Mouse (Mus musculus): ENCODE results near the gene Zfp316. TPM values are rescaled to one million over a fixed set of nuclear protein-coding genes. Genes with fewer than 3 reads are reported as not detected.

Zfp316 gene
- polyA plus RNA-seq, 1 experiment from 2014 or later, result 8.7 TPM

- no peak for ATAC-seq
Observed at GRCm38 (mm10) chr5:143226790-143227189, 43.0 kb downstream of the Zfp316 start, which contains the start of gene Spdye4a. Gene Spdye4a (minus strand): TSS chr5:143226890.

GRCm38 (mm10) chr5:143222287-143222686 lies 47.5 kb downstream of the Zfp316 start:
- H3K4me2 ChIP-seq (ENCODE audit: low read length), result no peak overlapping the region
- 81% methylated on average over 1 of the region's 1 CpGs for WGBS
- H3K4me1 ChIP-seq (ENCODE audit: control insufficient read depth, insufficient read depth, low read length), result no peaks in the 10 kb centered on the region
- H3K27ac ChIP-seq (ENCODE audit: low read length), result no peak overlapping the region
- H3K9me3 ChIP-seq (replicated peaks; ENCODE audit: control insufficient read depth, low read length, poor library complexity, severe bottlenecking), result no peaks in the 10 kb centered on the region
- H3K36me3 ChIP-seq (ENCODE audit: control insufficient read depth, insufficient read depth, low read length), result no peaks in the 10 kb centered on the region
- no peaks in the 10 kb centered on the region for H3K27me3 ChIP-seq (ENCODE audit: control insufficient read depth, insufficient read depth, low read depth, low read length)
- no peak overlapping the region for H3K4me3 ChIP-seq (ENCODE audit: low read depth, low read length)
- no peak for ATAC-seq
- no peak overlapping the region for H3K9ac ChIP-seq (ENCODE audit: low read depth, low read length)

More at GRCm38 (mm10) chr5:143226790-143227189, 43.0 kb downstream of the Zfp316 start, which contains the start of gene Spdye4a:
- Histone ChIP-seq H3K36me3 (ENCODE audit: control insufficient read depth, insufficient read depth, low read length) (no peaks in the 10 kb centered on the region), H3K4me1 (ENCODE audit: control insufficient read depth, insufficient read depth, low read length) (no peaks in the 10 kb centered on the region), H3K9me3 (replicated peaks; ENCODE audit: control insufficient read depth, low read length, poor library complexity, severe bottlenecking) (no peaks in the 10 kb centered on the region; the same call in none of the 2 replicates), H3K27me3 (ENCODE audit: control insufficient read depth, insufficient read depth, low read depth, low read length) (no peaks in the 10 kb centered on the region), H3K4me2 (ENCODE audit: low read length) (no peak within 1 kb of the TSS), H3K9ac (ENCODE audit: low read depth, low read length) (no peak within 1 kb of the TSS), H3K27ac (ENCODE audit: low read length) (no peak within 1 kb of the TSS), H3K4me3 (ENCODE audit: low read depth, low read length) (no peak within 1 kb of the TSS)
- WGBS, result 89% methylated on average over 3 of the region's 3 CpGs

GRCm38 (mm10) chr5:143220996-143221395 lies 48.8 kb downstream of the Zfp316 start:
- H3K9me3 ChIP-seq (replicated peaks; ENCODE audit: control insufficient read depth, low read length, poor library complexity, severe bottlenecking), result no peaks in the 10 kb centered on the region
- H3K27me3 ChIP-seq (ENCODE audit: control insufficient read depth, insufficient read depth, low read depth, low read length), result no peaks in the 10 kb centered on the region
- WGBS, result 85% methylated on average over 5 of the region's 5 CpGs

GRCm38 (mm10) chr5:143213832-143214231 lies 56.0 kb downstream of the Zfp316 start:
- no peak overlapping the region for H3K4me2 ChIP-seq (ENCODE audit: low read length)
- H3K27me3 ChIP-seq (ENCODE audit: control insufficient read depth, insufficient read depth, low read depth, low read length), result no peaks in the 10 kb centered on the region
- ATAC-seq, result no peak
- no peak overlapping the region for H3K9ac ChIP-seq (ENCODE audit: low read depth, low read length)
- WGBS, result 91% methylated on average over 2 of the region's 2 CpGs
- no peak overlapping the region for H3K4me3 ChIP-seq (ENCODE audit: low read depth, low read length)
- H3K4me1 ChIP-seq (ENCODE audit: control insufficient read depth, insufficient read depth, low read length), result no peaks in the 10 kb centered on the region
- H3K27ac ChIP-seq (ENCODE audit: low read length), result no peak overlapping the region
- H3K36me3 ChIP-seq (ENCODE audit: control insufficient read depth, insufficient read depth, low read length), result no peaks in the 10 kb centered on the region
- H3K9me3 ChIP-seq (replicated peaks; ENCODE audit: control insufficient read depth, low read length, poor library complexity, severe bottlenecking), result no peaks in the 10 kb centered on the region

More at GRCm38 (mm10) chr5:143220996-143221395, 48.8 kb downstream of the Zfp316 start:
- Histone ChIP-seq H3K4me1 (ENCODE audit: control insufficient read depth, insufficient read depth, low read length) (no peaks in the 10 kb centered on the region), H3K27ac (ENCODE audit: low read length) (no peak overlapping the region), H3K36me3 (ENCODE audit: control insufficient read depth, insufficient read depth, low read length) (no peaks in the 10 kb centered on the region), H3K9ac (ENCODE audit: low read depth, low read length) (no peak overlapping the region), H3K4me2 (ENCODE audit: low read length) (no peak overlapping the region), H3K4me3 (ENCODE audit: low read depth, low read length) (no peak overlapping the region)
- ATAC-seq, result no peak

- Histone ChIP-seq H3K4me1 (ENCODE audit: control insufficient read depth, insufficient read depth, low read length) (no peaks in the 10 kb centered on the region), H3K9me3 (replicated peaks; ENCODE audit: control insufficient read depth, low read length, poor library complexity, severe bottlenecking) (no peaks in the 10 kb centered on the region), H3K27ac (ENCODE audit: low read length) (no peak overlapping the region), H3K36me3 (ENCODE audit: control insufficient read depth, insufficient read depth, low read length) (no peaks in the 10 kb centered on the region), H3K4me3 (ENCODE audit: low read depth, low read length) (no peak overlapping the region), H3K27me3 (ENCODE audit: control insufficient read depth, insufficient read depth, low read depth, low read length) (no peaks in the 10 kb centered on the region), H3K9ac (ENCODE audit: low read depth, low read length) (no peak overlapping the region), H3K4me2 (ENCODE audit: low read length) (no peak overlapping the region)
- 75% methylated on average over 3 of the region's 3 CpGs for WGBS
- no peak for ATAC-seq
Observed at GRCm38 (mm10) chr5:143205015-143205414, 64.8 kb downstream of the Zfp316 start.

Other genes starting within 250 kb of the Zfp316 start
- gene Rnf216, start 157.0 kb downstream of the Zfp316 start, polyA plus RNA-seq (2015; fragmentation: Nextera tagmentation; extraction: Ambion mirVana), result 28.9 and 34.4 TPM in 2 replicates
- gene Olfr718-ps1, start 122.4 kb downstream of the Zfp316 start, polyA plus RNA-seq (2015; fragmentation: Nextera tagmentation; extraction: Ambion mirVana), result not detected in 2 replicates
- gene Rbak, start 89.2 kb downstream of the Zfp316 start, polyA plus RNA-seq (2015; fragmentation: Nextera tagmentation; extraction: Ambion mirVana), result 11.6 and 12.5 TPM in 2 replicates
- gene Spdye4b, start 89.0 kb downstream of the Zfp316 start, polyA plus RNA-seq (2015; fragmentation: Nextera tagmentation; extraction: Ambion mirVana), result not detected in 2 replicates
- not detected in 2 replicates for gene Spdye4a, start 43.1 kb downstream of the Zfp316 start, polyA plus RNA-seq (2015; fragmentation: Nextera tagmentation; extraction: Ambion mirVana)
- 18.9 and 20.0 TPM in 2 replicates for gene Zfp12, start 34.9 kb downstream of the Zfp316 start, polyA plus RNA-seq (2015; fragmentation: Nextera tagmentation; extraction: Ambion mirVana)
- gene Zfp853, start 23.6 kb upstream of the Zfp316 start, polyA plus RNA-seq (2015; fragmentation: Nextera tagmentation; extraction: Ambion mirVana), result 0.15 and 0.48 TPM in 2 replicates
- gene E130309D02Rik, start 45.3 kb upstream of the Zfp316 start, polyA plus RNA-seq (2015; fragmentation: Nextera tagmentation; extraction: Ambion mirVana), result 25.3 and 31.3 TPM in 2 replicates
- 70.4 and 71.7 TPM in 2 replicates for gene Zdhhc4, start 59.2 kb upstream of the Zfp316 start, polyA plus RNA-seq (2015; fragmentation: Nextera tagmentation; extraction: Ambion mirVana)
- gene Grid2ip, start 87.3 kb upstream of the Zfp316 start, polyA plus RNA-seq (2015; fragmentation: Nextera tagmentation; extraction: Ambion mirVana), result 0.80 and 0.87 TPM in 2 replicates
- 123 and 133 TPM in 2 replicates for gene Kdelr2, start 133.8 kb upstream of the Zfp316 start, polyA plus RNA-seq (2015; fragmentation: Nextera tagmentation; extraction: Ambion mirVana)
- 21.5 and 22.8 TPM in 2 replicates for gene Daglb, start 194.6 kb upstream of the Zfp316 start, polyA plus RNA-seq (2015; fragmentation: Nextera tagmentation; extraction: Ambion mirVana)

Data from midbrain, embryonic 16.5 days (tissue).